ENCODE assay signal across 7 mouse cellular contexts in genomic region chr1:75141486-75142190, GRCm38 (mm10). TPM values are rescaled to one million over a fixed set of nuclear protein-coding genes. Genes with fewer than 3 reads are reported as not detected.
A peak's percentile ranks its signal among the peaks of the same experiment; 100 is the strongest.
DNase-seq lines count a peak whose midpoint lies in the region; ATAC-seq and TF ChIP-seq lines count a peak whose summit lies in the region.

No protein-coding gene starts in this region.

- peak; percentile 86 for DNase-seq in adrenal gland, adult 2 months
- DNase-seq in embryo, embryonic 11 days = peak; percentile 70
- DNase-seq in limb, embryonic 14.5 days (ENCODE audit: low spot score) = peak; percentile 27
- peak; percentile 85 to 87 for DNase-seq in spleen, postnatal 10 days (ENCODE audit: low spot score in 2 of 2)

- peaks cover 49% of the 10 kb centered on the region for H3K36me3 ChIP-seq in intestine, postnatal 0 days (ENCODE audit: control insufficient read depth, insufficient read depth)
- H3K36me3 ChIP-seq in limb, embryonic 14.5 days (ENCODE audit: control insufficient read depth, insufficient read depth, low read length) = peaks cover 60% of the 10 kb centered on the region
- H3K36me3 ChIP-seq in midbrain, embryonic 15.5 days (replicated peaks) = peaks cover 35% of the 10 kb centered on the region

- peak; percentile 68 for ATAC-seq in granulocyte monocyte progenitor cell, adult 5-6 weeks (replicated peaks; ENCODE audit: poor library complexity, severe bottlenecking)
- peak; percentile 50 for ATAC-seq in intestine, postnatal 0 days
- peak; percentile 16; the same call in 1 of the 2 replicates for ATAC-seq in limb, embryonic 14.5 days (ENCODE audit: low FRiP score, low read depth)
- ATAC-seq in midbrain, embryonic 15.5 days (replicated peaks) = peak; percentile 24; the same call in 1 of the 2 replicates

- peak overlapping the region; percentile 88 for H3K4me2 ChIP-seq in intestine, postnatal 0 days (replicated peaks; ENCODE audit: low read depth)
- H3K4me2 ChIP-seq in limb, embryonic 14.5 days (replicated peaks; ENCODE audit: low read depth, low read length, severe bottlenecking) = peak overlapping the region; percentile 93
- H3K4me2 ChIP-seq in midbrain, embryonic 15.5 days = peak overlapping the region; percentile 92

- no peaks in the 10 kb centered on the region for H3K9me3 ChIP-seq in intestine, postnatal 0 days (ENCODE audit: control insufficient read depth)
- H3K9me3 ChIP-seq in limb, embryonic 14.5 days (ENCODE audit: control insufficient read depth, low read length) = no peaks in the 10 kb centered on the region
- H3K9me3 ChIP-seq in midbrain, embryonic 15.5 days = no peaks in the 10 kb centered on the region

- H3K9ac ChIP-seq in intestine, postnatal 0 days (ENCODE audit: low read depth, low read length) = peak overlapping the region; percentile 76
- peak overlapping the region; percentile 90 for H3K9ac ChIP-seq in limb, embryonic 14.5 days (ENCODE audit: low read depth, low read length, severe bottlenecking)
- peak overlapping the region; percentile 88 for H3K9ac ChIP-seq in midbrain, embryonic 15.5 days

- H3K27me3 ChIP-seq in intestine, postnatal 0 days (replicated peaks; ENCODE audit: control insufficient read depth, insufficient read depth, low read length) = no peaks in the 10 kb centered on the region
- no peaks in the 10 kb centered on the region for H3K27me3 ChIP-seq in limb, embryonic 14.5 days (ENCODE audit: control insufficient read depth, insufficient read depth, low read length)
- no peaks in the 10 kb centered on the region for H3K27me3 ChIP-seq in midbrain, embryonic 15.5 days (replicated peaks)

- no peak; the same call in 1 of the 2 replicates for TF ChIP-seq CTCF in intestine, postnatal 0 days (IDR thresholded peaks at IDR 0.05; ENCODE audit: low read depth)

- H3K27ac ChIP-seq in intestine, postnatal 0 days (ENCODE audit: low read depth, low read length) = peak overlapping the region; percentile 96
- peak overlapping the region; percentile 92 for H3K27ac ChIP-seq in limb, embryonic 14.5 days (replicated peaks; ENCODE audit: low read depth, low read length)
- peak overlapping the region; percentile 98 for H3K27ac ChIP-seq in midbrain, embryonic 15.5 days

- under 1% methylated on average over 52 of the region's 53 CpGs for WGBS in intestine, postnatal 0 days
- WGBS in limb, embryonic 14.5 days = under 1% methylated on average over 50 of the region's 53 CpGs
- under 1% methylated on average over 52 of the region's 53 CpGs for WGBS in midbrain, embryonic 15.5 days

- H3K4me3 ChIP-seq in intestine, postnatal 0 days (ENCODE audit: low read depth, low read length) = peak overlapping the region; percentile 72
- H3K4me3 ChIP-seq in limb, embryonic 14.5 days (replicated peaks; ENCODE audit: low read length) = peak overlapping the region; percentile 91
- peak overlapping the region; percentile 75 for H3K4me3 ChIP-seq in midbrain, embryonic 15.5 days

- TF ChIP-seq POLR2A in limb, embryonic 14.5 days (IDR thresholded peaks at IDR 0.05; ENCODE audit: borderline replicate concordance, extremely low read depth, insufficient read depth, insufficient read length) = no peak

- H3K4me1 ChIP-seq in intestine, postnatal 0 days (replicated peaks; ENCODE audit: control insufficient read depth, insufficient read depth, low read length) = no peaks in the 10 kb centered on the region
- H3K4me1 ChIP-seq in limb, embryonic 14.5 days (ENCODE audit: control insufficient read depth, insufficient read depth, low read length) = peaks cover 12% of the 10 kb centered on the region
- peaks cover 43% of the 10 kb centered on the region for H3K4me1 ChIP-seq in midbrain, embryonic 15.5 days

RNA-seq across cellular contexts. Expression of gene Cnppd1, which starts 0.9 kb away (rescaled TPM):
- total RNA-seq in adrenal gland, adult 2 months (2021) = 10 to 100 TPM; 27.3 to 33.9 TPM
- 36.3 and 37.6 TPM in 2 replicates for polyA plus RNA-seq in adrenal gland, adult 2 months (2012; rRNA removed)
- 31.3 and 33.9 TPM in 2 replicates for total RNA-seq in granulocyte monocyte progenitor cell, adult 5-6 weeks (2014; fragmentation: Nextera tagmentation)
- 33.0 and 36.4 TPM in 2 replicates for total RNA-seq in granulocyte monocyte progenitor cell, adult 5-6 weeks (2017)
- polyA plus RNA-seq in intestine, postnatal 0 days (2015; fragmentation: Nextera tagmentation; extraction: Ambion mirVana) = 45.6 and 45.9 TPM in 2 replicates
- 48.1 and 56.7 TPM in 2 replicates for polyA plus RNA-seq in limb, embryonic 14.5 days (2012; rRNA removed)
- polyA plus RNA-seq in limb, embryonic 14.5 days (2014; fragmentation: Nextera tagmentation; extraction: Ambion mirVana) = 37.8 and 39.7 TPM in 2 replicates
- polyA plus RNA-seq in midbrain, embryonic 15.5 days (2015; fragmentation: Nextera tagmentation; extraction: Ambion mirVana) = 58.8 and 61.9 TPM in 2 replicates

RNA-seq across cellular contexts. Expression of gene Retreg2, which starts 0.9 kb away (rescaled TPM):
- total RNA-seq in adrenal gland, adult 2 months (2021) = 100 to 1,000 TPM in 1 of 2 experiments, 10 to 100 TPM in 1; 80.4 to 101 TPM
- polyA plus RNA-seq in adrenal gland, adult 2 months (2012; rRNA removed) = 127 and 143 TPM in 2 replicates
- total RNA-seq in granulocyte monocyte progenitor cell, adult 5-6 weeks (2014; fragmentation: Nextera tagmentation) = 38.3 and 68.0 TPM in 2 replicates
- total RNA-seq in granulocyte monocyte progenitor cell, adult 5-6 weeks (2017) = 35.5 and 52.0 TPM in 2 replicates
- polyA plus RNA-seq in intestine, postnatal 0 days (2015; fragmentation: Nextera tagmentation; extraction: Ambion mirVana) = 48.4 and 49.0 TPM in 2 replicates
- polyA plus RNA-seq in limb, embryonic 14.5 days (2012; rRNA removed) = 74.8 and 101 TPM in 2 replicates
- 46.4 and 48.1 TPM in 2 replicates for polyA plus RNA-seq in limb, embryonic 14.5 days (2014; fragmentation: Nextera tagmentation; extraction: Ambion mirVana)
- polyA plus RNA-seq in midbrain, embryonic 15.5 days (2015; fragmentation: Nextera tagmentation; extraction: Ambion mirVana) = 143 and 153 TPM in 2 replicates

RNA-seq across cellular contexts. Expression of gene Slc23a3, which starts 7.9 kb away (rescaled TPM):
- total RNA-seq in adrenal gland, adult 2 months (2021) = under 1 TPM; 0.23 to 0.41 TPM
- 0.36 and 0.46 TPM in 2 replicates for polyA plus RNA-seq in adrenal gland, adult 2 months (2012; rRNA removed)
- 1.4 TPM in 1 of 2 replicates, not detected in the other for total RNA-seq in granulocyte monocyte progenitor cell, adult 5-6 weeks (2014; fragmentation: Nextera tagmentation)
- not detected in 2 replicates for total RNA-seq in granulocyte monocyte progenitor cell, adult 5-6 weeks (2017)
- 2.5 and 3.2 TPM in 2 replicates for polyA plus RNA-seq in intestine, postnatal 0 days (2015; fragmentation: Nextera tagmentation; extraction: Ambion mirVana)
- polyA plus RNA-seq in limb, embryonic 14.5 days (2012; rRNA removed) = 0.55 and 0.58 TPM in 2 replicates
- polyA plus RNA-seq in limb, embryonic 14.5 days (2014; fragmentation: Nextera tagmentation; extraction: Ambion mirVana) = 0.11 and 0.12 TPM in 2 replicates
- polyA plus RNA-seq in midbrain, embryonic 15.5 days (2015; fragmentation: Nextera tagmentation; extraction: Ambion mirVana) = not detected in 2 replicates

RNA-seq across cellular contexts. Expression of gene Nhej1, which starts 16.6 kb away (rescaled TPM):
- total RNA-seq in adrenal gland, adult 2 months (2021) = 1 to 10 TPM; 5.7 to 8.8 TPM
- 3.4 and 3.5 TPM in 2 replicates for polyA plus RNA-seq in adrenal gland, adult 2 months (2012; rRNA removed)
- 5.2 and 10.1 TPM in 2 replicates for total RNA-seq in granulocyte monocyte progenitor cell, adult 5-6 weeks (2014; fragmentation: Nextera tagmentation)
- total RNA-seq in granulocyte monocyte progenitor cell, adult 5-6 weeks (2017) = 5.6 and 13.4 TPM in 2 replicates
- polyA plus RNA-seq in intestine, postnatal 0 days (2015; fragmentation: Nextera tagmentation; extraction: Ambion mirVana) = 5.0 TPM in 2 replicates
- polyA plus RNA-seq in limb, embryonic 14.5 days (2012; rRNA removed) = 4.4 and 4.8 TPM in 2 replicates
- 7.8 and 10.8 TPM in 2 replicates for polyA plus RNA-seq in limb, embryonic 14.5 days (2014; fragmentation: Nextera tagmentation; extraction: Ambion mirVana)
- 5.1 and 6.0 TPM in 2 replicates for polyA plus RNA-seq in midbrain, embryonic 15.5 days (2015; fragmentation: Nextera tagmentation; extraction: Ambion mirVana)

RNA-seq across cellular contexts. Expression of gene Zfand2b, which starts 26.8 kb away (rescaled TPM):
- total RNA-seq in adrenal gland, adult 2 months (2021) = 10 to 100 TPM; 33.1 to 36.8 TPM
- polyA plus RNA-seq in adrenal gland, adult 2 months (2012; rRNA removed) = 63.1 and 68.5 TPM in 2 replicates
- total RNA-seq in granulocyte monocyte progenitor cell, adult 5-6 weeks (2014; fragmentation: Nextera tagmentation) = 18.4 and 19.0 TPM in 2 replicates
- 9.5 and 18.2 TPM in 2 replicates for total RNA-seq in granulocyte monocyte progenitor cell, adult 5-6 weeks (2017)
- polyA plus RNA-seq in intestine, postnatal 0 days (2015; fragmentation: Nextera tagmentation; extraction: Ambion mirVana) = 47.5 and 51.2 TPM in 2 replicates
- 53.2 and 58.5 TPM in 2 replicates for polyA plus RNA-seq in limb, embryonic 14.5 days (2012; rRNA removed)
- 40.2 TPM in 2 replicates for polyA plus RNA-seq in limb, embryonic 14.5 days (2014; fragmentation: Nextera tagmentation; extraction: Ambion mirVana)
- polyA plus RNA-seq in midbrain, embryonic 15.5 days (2015; fragmentation: Nextera tagmentation; extraction: Ambion mirVana) = 38.3 and 41.1 TPM in 2 replicates

Comparison
In these comparisons a context has a peak if more than half of its experiments do, and no peak if none do; other contexts are left out.
1. Peak in every context shown above with its lines: DNase-seq, ATAC-seq, H3K4me3 ChIP-seq and H3K27ac ChIP-seq.
2. DNase-seq: peak in every context shown above with its lines; median percentile 86 in adrenal gland, adult 2 months; 86 in spleen, postnatal 10 days; 70 in embryo, embryonic 11 days; 27 in limb, embryonic 14.5 days.
3. ATAC-seq: peak in every context shown above with its lines; median percentile 68 in granulocyte monocyte progenitor cell, adult 5-6 weeks; 50 in intestine, postnatal 0 days; 24 in midbrain, embryonic 15.5 days; 16 in limb, embryonic 14.5 days.